Comparison of ENCODE assay signal across 26 mouse cellular contexts in the genomic region with DNA sequence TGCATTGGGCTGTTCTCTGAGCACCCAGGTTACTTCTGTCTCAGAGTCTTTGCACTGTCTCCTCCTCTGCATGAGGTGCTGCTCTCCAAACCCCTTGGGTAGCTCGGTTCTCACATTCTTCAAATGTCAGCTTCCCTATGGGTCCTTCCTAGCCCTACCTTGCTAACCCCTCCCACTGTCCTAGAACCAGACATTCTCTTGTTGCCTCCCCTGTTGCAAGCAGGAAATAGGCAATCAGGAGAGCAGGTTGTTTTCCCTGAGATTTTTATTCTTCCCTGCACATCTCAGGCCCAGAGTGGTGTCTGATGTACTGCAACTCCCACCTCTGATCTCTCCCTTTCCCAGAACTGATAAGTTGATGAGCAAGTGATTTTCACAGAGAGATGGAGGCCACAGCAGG. TPM values are rescaled to one million over a fixed set of nuclear protein-coding genes. Genes with fewer than 3 reads are reported as not detected.
DNase-seq lines count a peak whose midpoint lies in the region; ATAC-seq lines count a peak whose summit lies in the region.
"Had no signal": no experiment of that assay in that cellular context is flagged by ENCODE, and none has a peak within 500 bp of the region (broad histone marks: within the 10 kb centered on the region; RNA-seq: fewer than 3 reads in every experiment).

No protein-coding gene starts in this region.

- no peak overlapping the region for H3K9ac ChIP-seq in forebrain, embryonic 14.5 days (ENCODE audit: low read length)
- H3K9ac ChIP-seq: embryonic facial prominence, embryonic 13.5 days; embryonic facial prominence, embryonic 15.5 days; forebrain, embryonic 12.5 days; forebrain, embryonic 15.5 days; forebrain, postnatal 0 days had no signal

- 64% methylated on average over 1 of the region's 1 CpGs for WGBS in forebrain, embryonic 10.5 days
- WGBS in forebrain, embryonic 14.5 days, result 61% methylated on average over 1 of the region's 1 CpGs

- H3K27me3 ChIP-seq in forebrain, embryonic 10.5 days (ENCODE audit: poor library complexity, severe bottlenecking), result peaks cover 89% of the 10 kb centered on the region
- H3K27me3 ChIP-seq in forebrain, embryonic 14.5 days (replicated peaks; ENCODE audit: control insufficient read depth, insufficient read depth, low read length), result no peaks in the 10 kb centered on the region
- H3K27me3 ChIP-seq: CH12.LX; embryonic facial prominence, embryonic 15.5 days; Patski had no signal

- H3K4me2 ChIP-seq in forebrain, embryonic 14.5 days (ENCODE audit: low read length), result no peak overlapping the region
- H3K4me2 ChIP-seq: embryonic facial prominence, embryonic 13.5 days; embryonic facial prominence, embryonic 15.5 days; forebrain, embryonic 12.5 days; forebrain, embryonic 15.5 days had no signal

- ATAC-seq in forebrain, embryonic 14.5 days, result no peak
- 0 out of 2 replicates have a peak, but pooled peaks have one; percentile 23 for ATAC-seq in erythroid progenitor cell, adult 5-6 weeks (replicated peaks; ENCODE audit: low FRiP score, poor library complexity, severe bottlenecking)
- ATAC-seq: activated CD4-positive, CD25-positive, alpha-beta regulatory T cell, adult 4 months; CD4-positive, CD25-positive, alpha-beta regulatory T cell, adult 4 months; forebrain, embryonic 15.5 days; forebrain, postnatal 0 days; Patski had no signal

- no peaks in the 10 kb centered on the region for H3K36me3 ChIP-seq in forebrain, embryonic 10.5 days (replicated peaks)
- no peaks in the 10 kb centered on the region for H3K36me3 ChIP-seq in forebrain, embryonic 14.5 days (ENCODE audit: control insufficient read depth, insufficient read depth, low read length)
- H3K36me3 ChIP-seq: embryonic facial prominence, embryonic 13.5 days; embryonic facial prominence, embryonic 15.5 days; forebrain, embryonic 12.5 days; forebrain, embryonic 15.5 days; G1E had no signal

- no peaks in the 10 kb centered on the region for H3K9me3 ChIP-seq in forebrain, embryonic 10.5 days
- no peaks in the 10 kb centered on the region for H3K9me3 ChIP-seq in forebrain, embryonic 14.5 days (replicated peaks; ENCODE audit: control insufficient read depth, low read length)
- H3K9me3 ChIP-seq: embryonic facial prominence, embryonic 13.5 days; embryonic facial prominence, embryonic 15.5 days; forebrain, embryonic 12.5 days; forebrain, embryonic 15.5 days; G1E had no signal

- peaks cover 39% of the 10 kb centered on the region for H3K4me1 ChIP-seq in forebrain, embryonic 10.5 days
- H3K4me1 ChIP-seq in forebrain, embryonic 14.5 days (ENCODE audit: control insufficient read depth, insufficient read depth, low read length), result peaks cover 15% of the 10 kb centered on the region; the same call in 1 of the 2 replicates

- DNase-seq in forebrain, embryonic 10.5 days (ENCODE audit: extremely low spot score, low spot score), result no peak
- no peak for DNase-seq in forebrain, embryonic 14.5 days (ENCODE audit: low spot score)
- peak; percentile 39 for DNase-seq in R1 (ENCODE audit: low read depth, low spot score)
- DNase-seq in lung, postnatal 36 days, result no peak
- DNase-seq: adrenal gland, adult 8-10 months; adrenal gland, postnatal 14 days; adrenal gland, postnatal 36 days; B cell, adult 2 months; cerebellum, adult 11-12 months; cerebellum, adult 2 months; cerebellum, adult 9-10 months; cerebellum, postnatal 10 days; cerebellum, postnatal 25 days; embryo, embryonic 11 days; forebrain, postnatal 0 days had no signal

- no peak overlapping the region for H3K4me3 ChIP-seq in forebrain, embryonic 10.5 days
- no peak overlapping the region for H3K4me3 ChIP-seq in forebrain, embryonic 14.5 days (ENCODE audit: low read depth, low read length)
- H3K4me3 ChIP-seq: embryonic facial prominence, embryonic 13.5 days; embryonic facial prominence, embryonic 15.5 days; erythroblast, embryonic 14.5 days; forebrain, embryonic 12.5 days; forebrain, embryonic 15.5 days had no signal

- H3K27ac ChIP-seq in forebrain, embryonic 10.5 days, result 0 out of 2 replicates have a peak overlapping the region, but pooled peaks have one; percentile 42
- no peak overlapping the region for H3K27ac ChIP-seq in forebrain, embryonic 14.5 days (ENCODE audit: low read depth, low read length)
- H3K27ac ChIP-seq: embryonic facial prominence, embryonic 13.5 days; embryonic facial prominence, embryonic 15.5 days had no signal

RNA-seq across cellular contexts. Expression of a gene that starts 39.6 kb away (rescaled TPM):
- 19.6 and 20.5 TPM in 2 replicates for polyA plus RNA-seq in forebrain, embryonic 10.5 days (2016; fragmentation: Nextera tagmentation; extraction: Ambion mirVana)
- 15.0 and 19.8 TPM in 2 replicates for polyA plus RNA-seq in forebrain, embryonic 14.5 days (2014; fragmentation: Nextera tagmentation; extraction: Ambion mirVana)
- total RNA-seq in erythroid progenitor cell, adult 5-6 weeks (2015; ENCODE audit: low replicate concordance), result 12.6 and 32.4 TPM in 2 replicates
- total RNA-seq in erythroid progenitor cell, adult 5-6 weeks (2017; ENCODE audit: low replicate concordance), result 13.6 and 17.1 TPM in 2 replicates

RNA-seq across cellular contexts. Expression of a gene that starts 56.2 kb away (rescaled TPM):
- polyA plus RNA-seq in forebrain, embryonic 10.5 days (2016; fragmentation: Nextera tagmentation; extraction: Ambion mirVana), result 0.44 and 0.67 TPM in 2 replicates
- polyA plus RNA-seq in forebrain, embryonic 14.5 days (2014; fragmentation: Nextera tagmentation; extraction: Ambion mirVana), result 12.1 and 13.3 TPM in 2 replicates
- 1.7 and 3.2 TPM in 2 replicates for total RNA-seq in erythroid progenitor cell, adult 5-6 weeks (2015; ENCODE audit: low replicate concordance)
- 0.26 TPM in 1 of 2 replicates, not detected in the other for total RNA-seq in erythroid progenitor cell, adult 5-6 weeks (2017; ENCODE audit: low replicate concordance)
- total RNA-seq: adrenal gland, postnatal 14 days; CH12.LX had no signal
- polyA plus RNA-seq: G1E, Patski had no signal
